Mouse (Mus musculus) heart, embryonic 15.5 days (tissue): ENCODE data around the gene Gm44502. TPM values are rescaled to one million over a fixed set of nuclear protein-coding genes. Genes with fewer than 3 reads are reported as not detected.

Experiments
- ATAC-seq: fragments of 200-750 bp; cut with Nextera tagmentation; replicated peaks from 2 replicates; pipeline ENCODE4 v1.8.0; 2017; ENCODE audit warnings: low read depth, moderate TSS enrichment; ENCODE audit not compliant: insufficient number of reproducible peaks, insufficient read depth, low FRiP score
- H3K27ac ChIP-seq: fragments of 300-500 bp; sonication (generic); 2 replicates; pipeline ENCODE4 v1.5.1; 2015; ENCODE audit warnings: mild to moderate bottlenecking, inconsistent platforms
- H3K27me3 ChIP-seq: fragments of 300-500 bp; sonication (generic); 2 replicates; pipeline ENCODE4 v1.6.1; 2015; ENCODE audit warnings: inconsistent platforms
- H3K36me3 ChIP-seq: fragments of 300-500 bp; sonication (generic); 2 replicates; pipeline ENCODE4 v1.6.1; 2015; ENCODE audit warnings: mild to moderate bottlenecking, inconsistent platforms
- H3K4me1 ChIP-seq: fragments of 300-500 bp; sonication (generic); replicated peaks from 2 replicates; pipeline ENCODE4 v1.6.1; 2015; ENCODE audit warnings: inconsistent platforms
- H3K4me2 ChIP-seq: fragments of 300-500 bp; sonication (generic); 2 replicates; pipeline ENCODE4 v1.6.1; 2015; ENCODE audit warnings: inconsistent platforms, mild to moderate bottlenecking, moderate library complexity
- H3K4me3 ChIP-seq: fragments of 300-500 bp; sonication (generic); 2 replicates; pipeline ENCODE4 v1.5.1; 2015; ENCODE audit warnings: mild to moderate bottlenecking, inconsistent platforms
- H3K9ac ChIP-seq: fragments of 300-500 bp; sonication (generic); 2 replicates; pipeline ENCODE4 v1.6.1; 2015; ENCODE audit warnings: mild to moderate bottlenecking, inconsistent platforms
- H3K9me3 ChIP-seq: fragments of 300-500 bp; sonication (generic); replicated peaks from 2 replicates; pipeline ENCODE4 v1.6.1; 2016; ENCODE audit warnings: inconsistent platforms
- WGBS: fragments of 180-500 bp; shearing (Covaris S2); methylation state at CpG from one replicate; pipeline ENCODE4 v1.1.7; 2015; ENCODE audit warnings: mixed read lengths; 5-methylcytosine and 5-hydroxymethylcytosine counted together
- polyA plus RNA-seq: library from polyadenylated mRNA; unstranded; fragments of >200 nt; fragmentation: Nextera tagmentation; extraction: Ambion mirVana; gene quantifications from 2 replicates; pipeline ENCODE4 v1.2.1, GENCODE M21; 2015

Gm44502 gene
- polyA plus RNA-seq, 1 experiment from 2014 or later, result 0.16 TPM

- H3K4me3 ChIP-seq, result no peak overlapping the region
- peak overlapping the region; percentile 5; the same call in 1 of the 2 replicates for H3K9ac ChIP-seq
- no peaks in the 10 kb centered on the region for H3K27me3 ChIP-seq
- H3K4me2 ChIP-seq, result no peak overlapping the region
- peak overlapping the region; percentile 98 for H3K27ac ChIP-seq
- H3K4me1 ChIP-seq, result peaks cover 57% of the 10 kb centered on the region
- WGBS, result 65% methylated on average over 10 of the region's 10 CpGs
- peaks cover 24% of the 10 kb centered on the region; the same call in 1 of the 2 replicates for H3K36me3 ChIP-seq
- ATAC-seq, result no peak
- no peaks in the 10 kb centered on the region for H3K9me3 ChIP-seq
These were observed 2.8 kb downstream of the Gm44502 start for GRCm38 (mm10) chr15:89426716-89427115.

GRCm38 (mm10) chr15:89425711-89426121 is 3.8 kb downstream of the Gm44502 start, which contains the start of gene Cpt1b:
Gene Cpt1b, minus strand, starts transcription at chr15:89425863.
- peak within 1 kb of the TSS; percentile 76 for H3K9ac ChIP-seq
- H3K4me2 ChIP-seq, result peak within 1 kb of the TSS; percentile 66
- H3K9me3 ChIP-seq, result no peaks in the 10 kb centered on the region
- peak within 1 kb of the TSS; percentile 98 for H3K27ac ChIP-seq
- peaks cover 30% of the 10 kb centered on the region; the same call in 1 of the 2 replicates for H3K36me3 ChIP-seq
- peaks cover 53% of the 10 kb centered on the region for H3K4me1 ChIP-seq
- peak; percentile 81 for ATAC-seq
- no peaks in the 10 kb centered on the region for H3K27me3 ChIP-seq
- peak within 1 kb of the TSS; percentile 59 for H3K4me3 ChIP-seq
- WGBS, result 31% methylated on average over 6 of the region's 6 CpGs

GRCm38 (mm10) chr15:89424621-89425020 is 4.9 kb downstream of the Gm44502 start:
- Histone ChIP-seq H3K36me3 (peaks cover 41% of the 10 kb centered on the region), H3K27me3 (no peaks in the 10 kb centered on the region), H3K27ac (peak overlapping the region; percentile 98), H3K9me3 (no peaks in the 10 kb centered on the region), H3K4me1 (peaks cover 46% of the 10 kb centered on the region), H3K9ac (peak overlapping the region; percentile 76; the same call in 1 of the 2 replicates), H3K4me2 (peak overlapping the region; percentile 66), H3K4me3 (peak overlapping the region; percentile 59)
- 78% methylated on average over 8 of the region's 8 CpGs for WGBS
- no peak for ATAC-seq

GRCm38 (mm10) chr15:89421938-89422337 is 7.6 kb downstream of the Gm44502 start:
- ATAC-seq, result no peak
- H3K27ac ChIP-seq, result no peak overlapping the region
- H3K36me3 ChIP-seq, result peaks cover 59% of the 10 kb centered on the region
- no peak overlapping the region for H3K4me2 ChIP-seq
- no peaks in the 10 kb centered on the region for H3K27me3 ChIP-seq
- no peaks in the 10 kb centered on the region for H3K9me3 ChIP-seq
- H3K9ac ChIP-seq, result no peak overlapping the region
- 92% methylated on average over 9 of the region's 9 CpGs for WGBS
- no peak overlapping the region for H3K4me3 ChIP-seq
- H3K4me1 ChIP-seq, result peaks cover 38% of the 10 kb centered on the region

- H3K4me2 ChIP-seq, result peak overlapping the region; percentile 26; the same call in 1 of the 2 replicates
- peaks cover 22% of the 10 kb centered on the region for H3K4me1 ChIP-seq
- H3K36me3 ChIP-seq, result peaks cover 38% of the 10 kb centered on the region
- H3K27ac ChIP-seq, result peak overlapping the region; percentile 83
- no peak overlapping the region for H3K9ac ChIP-seq
- H3K9me3 ChIP-seq, result no peaks in the 10 kb centered on the region
- 42% methylated on average over 8 of the region's 8 CpGs for WGBS
- peak; percentile 48; the same call in 1 of the 2 replicates for ATAC-seq
- no peaks in the 10 kb centered on the region for H3K27me3 ChIP-seq
- H3K4me3 ChIP-seq, result no peak overlapping the region
These were observed 14.2 kb downstream of the Gm44502 start for GRCm38 (mm10) chr15:89415282-89415681.

- Histone ChIP-seq H3K4me1 (peaks cover 2% of the 10 kb centered on the region; the same call in 1 of the 2 replicates), H3K27ac (no peak within 1 kb of the TSS), H3K36me3 (no peaks in the 10 kb centered on the region), H3K9me3 (peaks cover 10% of the 10 kb centered on the region; the same call in 1 of the 2 replicates), H3K9ac (no peak within 1 kb of the TSS), H3K27me3 (no peaks in the 10 kb centered on the region), H3K4me3 (no peak within 1 kb of the TSS), H3K4me2 (no peak within 1 kb of the TSS)
- WGBS, result 76% methylated on average over 24 of the region's 24 CpGs
- ATAC-seq, result no peak; the same call in 1 of the 2 replicates
These were observed 19.4 kb downstream of the Gm44502 start, which contains the start of gene Syce3 for GRCm38 (mm10) chr15:89410118-89410517. Gene Syce3, minus strand, starts transcription at chr15:89410503.

GRCm38 (mm10) chr15:89406691-89407090 is 22.8 kb downstream of the Gm44502 start:
- Histone ChIP-seq H3K36me3 (no peaks in the 10 kb centered on the region), H3K27me3 (no peaks in the 10 kb centered on the region), H3K27ac (no peak overlapping the region), H3K9ac (no peak overlapping the region), H3K4me1 (no peaks in the 10 kb centered on the region), H3K9me3 (peaks cover 10% of the 10 kb centered on the region; the same call in 1 of the 2 replicates), H3K4me2 (no peak overlapping the region), H3K4me3 (no peak overlapping the region)
- ATAC-seq, result no peak

GRCm38 (mm10) chr15:89404831-89405623 is 24.5 kb downstream of the Gm44502 start:
- H3K9ac ChIP-seq, result no peak overlapping the region
- no peak overlapping the region for H3K4me3 ChIP-seq
- H3K4me1 ChIP-seq, result no peaks in the 10 kb centered on the region
- whole genome bisulfite sequencing, result 74% methylated on average over 10 of the region's 10 CpGs
- H3K27ac ChIP-seq, result no peak overlapping the region
- H3K9me3 ChIP-seq, result peaks cover 10% of the 10 kb centered on the region; the same call in 1 of the 2 replicates
- no peak overlapping the region for H3K4me2 ChIP-seq
- no peak for ATAC-seq
- no peaks in the 10 kb centered on the region for H3K36me3 ChIP-seq
- no peaks in the 10 kb centered on the region for H3K27me3 ChIP-seq

- no peak overlapping the region for H3K27ac ChIP-seq
- no peaks in the 10 kb centered on the region for H3K27me3 ChIP-seq
- no peak overlapping the region for H3K4me3 ChIP-seq
- peaks cover 4% of the 10 kb centered on the region; the same call in 1 of the 2 replicates for H3K9me3 ChIP-seq
- no peaks in the 10 kb centered on the region for H3K4me1 ChIP-seq
- no peak overlapping the region for H3K9ac ChIP-seq
- 79% methylated on average over 1 of the region's 1 CpGs for WGBS
- no peak for ATAC-seq
- no peaks in the 10 kb centered on the region for H3K36me3 ChIP-seq
- no peak overlapping the region for H3K4me2 ChIP-seq
These were observed 27.0 kb downstream of the Gm44502 start for GRCm38 (mm10) chr15:89402471-89402870.

GRCm38 (mm10) chr15:89399716-89400115 is 29.8 kb downstream of the Gm44502 start:
- 65% methylated on average over 1 of the region's 1 CpGs for WGBS

GRCm38 (mm10) chr15:89398146-89398545 is 31.4 kb downstream of the Gm44502 start:
- H3K9me3 ChIP-seq, result no peaks in the 10 kb centered on the region
- H3K27ac ChIP-seq, result no peak overlapping the region
- no peak overlapping the region for H3K9ac ChIP-seq
- H3K36me3 ChIP-seq, result no peaks in the 10 kb centered on the region
- no peaks in the 10 kb centered on the region for H3K4me1 ChIP-seq
- no peak overlapping the region for H3K4me3 ChIP-seq
- WGBS, result 73% methylated on average over 2 of the region's 2 CpGs
- no peak overlapping the region for H3K4me2 ChIP-seq
- ATAC-seq, result no peak
- H3K27me3 ChIP-seq, result no peaks in the 10 kb centered on the region

More at GRCm38 (mm10) chr15:89399716-89400115, 29.8 kb downstream of the Gm44502 start:
- no peak overlapping the region for H3K9ac ChIP-seq
- no peaks in the 10 kb centered on the region for H3K27me3 ChIP-seq
- no peak overlapping the region for H3K4me3 ChIP-seq
- H3K36me3 ChIP-seq, result no peaks in the 10 kb centered on the region
- H3K4me2 ChIP-seq, result no peak overlapping the region
- H3K9me3 ChIP-seq, result no peaks in the 10 kb centered on the region
- ATAC-seq, result no peak
- H3K4me1 ChIP-seq, result no peaks in the 10 kb centered on the region
- H3K27ac ChIP-seq, result no peak overlapping the region
